Mouse (Mus musculus) layer of hippocampus, postnatal 14 days (tissue): ENCODE measurements around the gene Trpc7. TPM values are rescaled to one million over a fixed set of nuclear protein-coding genes. Genes with fewer than 3 reads are reported as not detected.
A peak's percentile ranks its signal among the peaks of the same experiment; 100 is the strongest.

Experiments used
- DNase-seq, 2 experiments: peaks; one replicate each; pipeline ENCODE4 v3.0.0; 2021 to 2022; ENCODE audit warnings: low spot score in 2 of 2, mixed read lengths in 1 of 2
- long read RNA-seq, 2 experiments: library from polyadenylated mRNA; stranded (forward); transcript quantifications; one replicate each; pipeline ENCODE4 v2.0.0; 2021
- total RNA-seq, 2 experiments: library from RNA; stranded (reverse); gene quantifications; 2 replicates each; pipeline ENCODE4 v1.2.3; 2021

The Trpc7 gene
- total RNA-seq: 1 to 10 TPM; 2.3 to 2.9 TPM
- long read RNA-seq, experiment 1, partial matches to known transcripts: 0 of 4 reads
- long read RNA-seq, experiment 1, other reads (novel, unspliced or antisense): 0 of 4 reads
- long read RNA-seq, experiment 2, partial matches to known transcripts: 0 of 3 reads
- long read RNA-seq, experiment 2, other reads (novel, unspliced or antisense): 0 of 3 reads

- no peak for DNase-seq
These were observed at the start of gene Trpc7 for GRCm38 (mm10) chr13:56895893-56896292. TSS of gene Trpc7 (minus strand) at chr13:56895993.

- DNase-seq: no peak
These were observed 43.5 kb upstream of the Trpc7 start for GRCm38 (mm10) chr13:56939261-56939660.

GRCm38 (mm10) chr13:56933832-56934510, 38.2 kb upstream of the Trpc7 start:
- DNase-seq: peak; percentile 19 to 41

GRCm38 (mm10) chr13:56930421-56930820, 34.6 kb upstream of the Trpc7 start:
- DNase-seq: no peak

- no peak for DNase-seq
These were observed 27.2 kb upstream of the Trpc7 start for GRCm38 (mm10) chr13:56922976-56923375.

- no peak for DNase-seq
These were observed 25.5 kb upstream of the Trpc7 start for GRCm38 (mm10) chr13:56921251-56921650.

GRCm38 (mm10) chr13:56914721-56915120, 18.9 kb upstream of the Trpc7 start:
- DNase-seq: no peak

GRCm38 (mm10) chr13:56911093-56911492, 15.3 kb upstream of the Trpc7 start:
- no peak for DNase-seq

GRCm38 (mm10) chr13:56895386-56895785, 407 bp downstream of the Trpc7 start:
- peak; percentile 24 to 29 for DNase-seq

GRCm38 (mm10) chr13:56894543-56894942, 1.2 kb downstream of the Trpc7 start:
- DNase-seq: peak; percentile 5 to 14

- DNase-seq: no peak
These were observed 5.9 kb downstream of the Trpc7 start for GRCm38 (mm10) chr13:56889888-56890287.

GRCm38 (mm10) chr13:56882931-56883330, 12.9 kb downstream of the Trpc7 start:
- DNase-seq: no peak

- no peak for DNase-seq
These were observed 31.2 kb downstream of the Trpc7 start for GRCm38 (mm10) chr13:56864567-56864966.

GRCm38 (mm10) chr13:56862011-56862410, 33.8 kb downstream of the Trpc7 start:
- DNase-seq: no peak

- DNase-seq: no peak
These were observed 41.3 kb downstream of the Trpc7 start for GRCm38 (mm10) chr13:56854506-56854905.

GRCm38 (mm10) chr13:56853436-56853835, 42.4 kb downstream of the Trpc7 start:
- peak; percentile 26 to 43 for DNase-seq

- DNase-seq: no peak
These were observed 49.9 kb downstream of the Trpc7 start for GRCm38 (mm10) chr13:56845866-56846265.

- DNase-seq: no peak
These were observed 80.3 kb downstream of the Trpc7 start for GRCm38 (mm10) chr13:56815471-56815870.

GRCm38 (mm10) chr13:56806776-56807490, 88.9 kb downstream of the Trpc7 start:
- DNase-seq: peak; percentile 89 to 92

GRCm38 (mm10) chr13:56805131-56805530, 90.7 kb downstream of the Trpc7 start:
- DNase-seq: no peak

GRCm38 (mm10) chr13:56797459-56797858, 98.3 kb downstream of the Trpc7 start:
- DNase-seq: no peak

GRCm38 (mm10) chr13:56795501-56795900, 100.3 kb downstream of the Trpc7 start:
- DNase-seq: no peak
